Mouse (Mus musculus): ENCODE measurements around the gene Olfr589. TPM values are rescaled to one million over a fixed set of nuclear protein-coding genes. Genes with fewer than 3 reads are reported as not detected.
"Not testable (repeated sequence)": the region's sequence is repeated elsewhere in the genome, so short reads cannot be mapped to it uniquely, and the experiment has no call there.

Gene Olfr589
- polyA plus RNA-seq (2016; fragmentation: Nextera tagmentation; extraction: Ambion mirVana), result not detected in 2 replicates

GRCm38 (mm10) chr7:103156256-103156655 lies at the start of gene Olfr589:
Gene Olfr589 (minus strand): TSS chr7:103156356.
- WGBS, result 75% methylated on average over 2 of the region's 2 CpGs
- H3K4me1 ChIP-seq, result no peaks in the 10 kb centered on the region
- H3K36me3 ChIP-seq, result no peaks in the 10 kb centered on the region
- no peak for DNase-seq (ENCODE audit: low spot score)
- no peak within 1 kb of the TSS for H3K27ac ChIP-seq
- no peak within 1 kb of the TSS for H3K4me3 ChIP-seq
- H3K9me3 ChIP-seq (replicated peaks), result no peaks in the 10 kb centered on the region
- no peaks in the 10 kb centered on the region for H3K27me3 ChIP-seq (ENCODE audit: low read depth, poor library complexity, severe bottlenecking)

GRCm38 (mm10) chr7:103184503-103184902 lies 28.3 kb upstream of the Olfr589 start, which contains the start of gene Olfr592:
Gene Olfr592 (plus strand): TSS chr7:103184803.
- not testable (repeated sequence) for DNase-seq (ENCODE audit: low spot score); H3K9me3 ChIP-seq (replicated peaks); H3K36me3 ChIP-seq; H3K4me1 ChIP-seq; H3K4me3 ChIP-seq; H3K27ac ChIP-seq; H3K27me3 ChIP-seq (ENCODE audit: low read depth, poor library complexity, severe bottlenecking)
- WGBS, result 82% methylated on average over 1 of the region's 1 CpGs

- Histone ChIP-seq H3K9me3 (replicated peaks) (no peaks in the 10 kb centered on the region), H3K36me3 (no peaks in the 10 kb centered on the region), H3K4me1 (no peaks in the 10 kb centered on the region), H3K27ac (no peak within 1 kb of the TSS), H3K27me3 (ENCODE audit: low read depth, poor library complexity, severe bottlenecking) (no peaks in the 10 kb centered on the region), H3K4me3 (no peak within 1 kb of the TSS)
- no peak for DNase-seq (ENCODE audit: low spot score)
- 69% methylated on average over 1 of the region's 1 CpGs for WGBS
Observed at GRCm38 (mm10) chr7:103178240-103178639, 22.1 kb upstream of the Olfr589 start, which contains the start of gene Olfr591. Gene Olfr591 (minus strand): TSS chr7:103178340.

- H3K27me3 ChIP-seq (ENCODE audit: low read depth, poor library complexity, severe bottlenecking), result no peaks in the 10 kb centered on the region
- 84% methylated on average over 5 of the region's 5 CpGs for WGBS
- no peaks in the 10 kb centered on the region for H3K4me1 ChIP-seq
- H3K36me3 ChIP-seq, result no peaks in the 10 kb centered on the region
- H3K4me3 ChIP-seq, result no peak overlapping the region
- H3K27ac ChIP-seq, result no peak overlapping the region
- H3K9me3 ChIP-seq (replicated peaks), result no peaks in the 10 kb centered on the region
- no peak for DNase-seq (ENCODE audit: low spot score)
Observed at GRCm38 (mm10) chr7:103169697-103170096, 13.5 kb upstream of the Olfr589 start.

GRCm38 (mm10) chr7:103140579-103140978 lies 15.6 kb downstream of the Olfr589 start, which contains the start of gene Olfr588-ps1:
Gene Olfr588-ps1 (plus strand): TSS chr7:103140879.
- H3K9me3 ChIP-seq (replicated peaks), result no peaks in the 10 kb centered on the region
- no peak within 1 kb of the TSS for H3K4me3 ChIP-seq
- WGBS, result 88% methylated on average over 1 of the region's 1 CpGs
- H3K36me3 ChIP-seq, result no peaks in the 10 kb centered on the region
- H3K27ac ChIP-seq, result no peak within 1 kb of the TSS
- H3K27me3 ChIP-seq (ENCODE audit: low read depth, poor library complexity, severe bottlenecking), result no peaks in the 10 kb centered on the region
- H3K4me1 ChIP-seq, result no peaks in the 10 kb centered on the region
- no peak for DNase-seq (ENCODE audit: low spot score)

- no peak for DNase-seq (ENCODE audit: low spot score)
- H3K9me3 ChIP-seq (replicated peaks), result no peaks in the 10 kb centered on the region
- H3K4me1 ChIP-seq, result no peaks in the 10 kb centered on the region
- no peak within 1 kb of the TSS for H3K4me3 ChIP-seq
- no peaks in the 10 kb centered on the region for H3K36me3 ChIP-seq
- WGBS, result 94% methylated on average over 3 of the region's 3 CpGs
- H3K27me3 ChIP-seq (ENCODE audit: low read depth, poor library complexity, severe bottlenecking), result no peaks in the 10 kb centered on the region
- no peak within 1 kb of the TSS for H3K27ac ChIP-seq
Observed at GRCm38 (mm10) chr7:103125538-103125937, 30.6 kb downstream of the Olfr589 start, which contains the start of gene Olfr586. Gene Olfr586 (minus strand): TSS chr7:103125638.

- H3K4me1 ChIP-seq, result no peaks in the 10 kb centered on the region
- no peaks in the 10 kb centered on the region for H3K9me3 ChIP-seq (replicated peaks)
- no peak overlapping the region for H3K27ac ChIP-seq
- DNase-seq (ENCODE audit: low spot score), result no peak
- 54% methylated on average over 3 of the region's 3 CpGs for WGBS
- H3K36me3 ChIP-seq, result no peaks in the 10 kb centered on the region
- no peaks in the 10 kb centered on the region for H3K27me3 ChIP-seq (ENCODE audit: low read depth, poor library complexity, severe bottlenecking)
- no peak overlapping the region for H3K4me3 ChIP-seq
Observed at GRCm38 (mm10) chr7:103119406-103119805, 36.8 kb downstream of the Olfr589 start.

Other genes with a start within 250 kb of the Olfr589 start
- not detected in 2 replicates for gene Olfr571, start 238.8 kb downstream of the Olfr589 start, polyA plus RNA-seq (2016; fragmentation: Nextera tagmentation; extraction: Ambion mirVana)
- gene Olfr572, start 231.9 kb downstream of the Olfr589 start, polyA plus RNA-seq (2016; fragmentation: Nextera tagmentation; extraction: Ambion mirVana), result not detected in 2 replicates
- not detected in 2 replicates for gene Olfr573-ps1, start 213.8 kb downstream of the Olfr589 start, polyA plus RNA-seq (2016; fragmentation: Nextera tagmentation; extraction: Ambion mirVana)
- gene Olfr574, start 207.9 kb downstream of the Olfr589 start, polyA plus RNA-seq (2016; fragmentation: Nextera tagmentation; extraction: Ambion mirVana), result not detected in 2 replicates
- gene Olfr575, start 197.6 kb downstream of the Olfr589 start, polyA plus RNA-seq (2016; fragmentation: Nextera tagmentation; extraction: Ambion mirVana), result not detected in 2 replicates
- not detected in 2 replicates for gene Olfr576, start 193.7 kb downstream of the Olfr589 start, polyA plus RNA-seq (2016; fragmentation: Nextera tagmentation; extraction: Ambion mirVana)
- not detected in 2 replicates for gene Olfr577, start 180.4 kb downstream of the Olfr589 start, polyA plus RNA-seq (2016; fragmentation: Nextera tagmentation; extraction: Ambion mirVana)
- not detected in 2 replicates for gene Olfr578, start 167.0 kb downstream of the Olfr589 start, polyA plus RNA-seq (2016; fragmentation: Nextera tagmentation; extraction: Ambion mirVana)
- gene Olfr582, start 118.3 kb downstream of the Olfr589 start, polyA plus RNA-seq (2016; fragmentation: Nextera tagmentation; extraction: Ambion mirVana), result not detected in 2 replicates
- gene Olfr583, start 105.1 kb downstream of the Olfr589 start, polyA plus RNA-seq (2016; fragmentation: Nextera tagmentation; extraction: Ambion mirVana), result not detected in 2 replicates
- gene Olfr584, start 74.5 kb downstream of the Olfr589 start, polyA plus RNA-seq (2016; fragmentation: Nextera tagmentation; extraction: Ambion mirVana), result not detected in 2 replicates
- gene Olfr585, start 58.6 kb downstream of the Olfr589 start, polyA plus RNA-seq (2016; fragmentation: Nextera tagmentation; extraction: Ambion mirVana), result not detected in 2 replicates
- gene Olfr586, start 30.7 kb downstream of the Olfr589 start, polyA plus RNA-seq (2016; fragmentation: Nextera tagmentation; extraction: Ambion mirVana), result not detected in 2 replicates
- gene Olfr588-ps1, start 15.5 kb downstream of the Olfr589 start, polyA plus RNA-seq (2016; fragmentation: Nextera tagmentation; extraction: Ambion mirVana), result not detected in 2 replicates
- not detected in 2 replicates for gene Olfr591, start 22.0 kb upstream of the Olfr589 start, polyA plus RNA-seq (2016; fragmentation: Nextera tagmentation; extraction: Ambion mirVana)
- not detected in 2 replicates for gene Olfr592, start 28.4 kb upstream of the Olfr589 start, polyA plus RNA-seq (2016; fragmentation: Nextera tagmentation; extraction: Ambion mirVana)
- not detected in 2 replicates for gene Olfr593, start 55.5 kb upstream of the Olfr589 start, polyA plus RNA-seq (2016; fragmentation: Nextera tagmentation; extraction: Ambion mirVana)
- not detected in 2 replicates for gene Olfr594, start 60.6 kb upstream of the Olfr589 start, polyA plus RNA-seq (2016; fragmentation: Nextera tagmentation; extraction: Ambion mirVana)
- not detected in 2 replicates for gene Usp17ld, start 96.1 kb upstream of the Olfr589 start, polyA plus RNA-seq (2016; fragmentation: Nextera tagmentation; extraction: Ambion mirVana)
- gene Olfr596, start 149.3 kb upstream of the Olfr589 start, polyA plus RNA-seq (2016; fragmentation: Nextera tagmentation; extraction: Ambion mirVana), result not detected in 2 replicates
- gene Olfr597, start 160.0 kb upstream of the Olfr589 start, polyA plus RNA-seq (2016; fragmentation: Nextera tagmentation; extraction: Ambion mirVana), result not detected in 2 replicates
- gene Olfr598, start 167.2 kb upstream of the Olfr589 start, polyA plus RNA-seq (2016; fragmentation: Nextera tagmentation; extraction: Ambion mirVana), result not detected in 2 replicates
- gene Olfr599, start 179.6 kb upstream of the Olfr589 start, polyA plus RNA-seq (2016; fragmentation: Nextera tagmentation; extraction: Ambion mirVana), result not detected in 2 replicates
- not detected in 2 replicates for gene Olfr600, start 193.3 kb upstream of the Olfr589 start, polyA plus RNA-seq (2016; fragmentation: Nextera tagmentation; extraction: Ambion mirVana)
- gene Olfr601, start 206.3 kb upstream of the Olfr589 start, polyA plus RNA-seq (2016; fragmentation: Nextera tagmentation; extraction: Ambion mirVana), result not detected in 2 replicates
- gene Olfr603, start 229.8 kb upstream of the Olfr589 start, polyA plus RNA-seq (2016; fragmentation: Nextera tagmentation; extraction: Ambion mirVana), result not detected in 2 replicates